Mouse (Mus musculus): ENCODE measurements around the gene Nupr1.

- no peak for TF ChIP-seq GATA1 (IDR thresholded peaks at IDR 0.05; ENCODE audit: borderline replicate concordance, low read length)
- TF ChIP-seq FLI1 (IDR thresholded peaks at IDR 0.05; ENCODE audit: low read length), result no peak
Observed at GRCm38 (mm10) chr7:126678545-126679341, 48.1 kb upstream of the Nupr1 start.
